Mouse (Mus musculus) liver, adult 2 months (tissue): ENCODE measurements around the gene Drd4.

Source experiments
- CTCF ChIP-seq: fragments of 200-500 bp; IDR thresholded peaks from 2 replicates; pipeline ENCODE4 v1.5.1; 2011; ENCODE audit warnings: low read depth, low read length, control low read depth
- POLR2A ChIP-seq: fragments of 200-500 bp; IDR thresholded peaks from 2 replicates; pipeline ENCODE4 v1.6.1; 2011; ENCODE audit warnings: low read length, control low read depth; ENCODE audit not compliant: insufficient read depth; ENCODE audit errors: extremely low read depth

GRCm38 (mm10) chr7:141299175-141299574 is 7.4 kb downstream of the Drd4 start:
- TF ChIP-seq CTCF = no peak
- TF ChIP-seq POLR2A = no peak
